Mouse (Mus musculus) adrenal gland, postnatal 10 days (tissue): ENCODE data around the gene Enthd1. TPM values are rescaled to one million over a fixed set of nuclear protein-coding genes. Genes with fewer than 3 reads are reported as not detected.

Experiments
- total RNA-seq, 2 experiments: library from RNA; stranded (reverse); gene quantifications; 2 replicates each; pipeline ENCODE4 v1.2.3; 2021

The Enthd1 gene
- total RNA-seq, 2 experiments from 2014 or later: not detected

Other genes starting within 250 kb of the Enthd1 start
- gene Grap2, start 7.4 kb upstream of the Enthd1 start, total RNA-seq: 1 to 10 TPM; 2.9 to 5.1 TPM
- gene Fam83f, start 106.7 kb upstream of the Enthd1 start, total RNA-seq: 1 to 10 TPM; 1.5 to 2.0 TPM
- gene Tnrc6b, start 146.2 kb upstream of the Enthd1 start, total RNA-seq: 10 to 100 TPM; 44.6 to 66.8 TPM